Mouse (Mus musculus) lung, adult 2 months (tissue): ENCODE data around the gene Dnajc10.

ENCODE experiments used
- CTCF ChIP-seq: fragments of 200-500 bp; IDR thresholded peaks from 2 replicates; pipeline ENCODE4 v1.5.1; 2011; ENCODE audit warnings: mild to moderate bottlenecking, low read length, control low read depth; ENCODE audit not compliant: insufficient read depth
- POLR2A ChIP-seq: fragments of 200-500 bp; IDR thresholded peaks from 2 replicates; pipeline ENCODE4 v1.6.1; 2011; ENCODE audit warnings: low read depth, mild to moderate bottlenecking, control low read depth, low read length, borderline replicate concordance; ENCODE audit errors: extremely low read depth

DNA sequence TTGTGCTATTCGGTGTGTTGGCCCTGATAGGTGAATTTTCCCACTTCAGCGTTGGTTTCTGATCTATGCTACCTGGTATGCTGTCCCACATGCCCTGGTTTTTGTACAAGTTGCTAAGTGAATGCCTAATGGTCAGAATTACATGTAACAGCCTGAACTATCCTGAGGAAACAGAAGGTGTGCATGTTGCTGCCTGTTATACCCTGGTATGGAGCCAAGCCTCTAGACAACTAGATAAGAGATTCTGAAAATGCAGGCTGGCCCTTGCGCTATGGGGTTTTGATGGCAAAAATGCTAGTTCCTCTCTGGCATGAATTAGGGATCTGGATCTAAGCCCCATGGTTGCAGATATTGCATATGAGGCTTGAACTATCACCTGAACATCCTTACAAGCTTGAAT, 7.6 kb upstream of the Dnajc10 start:
- TF ChIP-seq CTCF (no peak), POLR2A (no peak)
